Mouse (Mus musculus) hindbrain, postnatal 0 days (tissue): ENCODE measurements around the gene Odf2l. TPM values are rescaled to one million over a fixed set of nuclear protein-coding genes. Genes with fewer than 3 reads are reported as not detected.

ENCODE experiments used
- ATAC-seq: fragments of 200-750 bp; cut with Nextera tagmentation; 2 replicates; pipeline ENCODE4 v1.8.0; 2017; ENCODE audit warnings: mild to moderate bottlenecking, moderate TSS enrichment, moderate library complexity
- DNase-seq: peaks from one replicate; pipeline ENCODE4 v3.0.0-alpha.2; 2015; ENCODE audit warnings: low spot score
- H3K27ac ChIP-seq: fragments of 300-500 bp; sonication (generic); 2 replicates; pipeline ENCODE4 v1.5.1; 2014; ENCODE audit warnings: mild to moderate bottlenecking
- H3K27me3 ChIP-seq: fragments of 300-500 bp; sonication (generic); 2 replicates; pipeline ENCODE4 v1.6.1; 2014; ENCODE audit warnings: low read length, mixed read lengths; ENCODE audit not compliant: insufficient read depth
- H3K36me3 ChIP-seq: fragments of 300-500 bp; sonication (generic); 2 replicates; pipeline ENCODE4 v1.6.1; 2014; ENCODE audit warnings: low read length, mixed read lengths; ENCODE audit not compliant: insufficient read depth
- H3K4me1 ChIP-seq: fragments of 300-500 bp; sonication (generic); 2 replicates; pipeline ENCODE4 v1.6.1; 2014; ENCODE audit warnings: antibody characterized with exemption, low read length, mixed read lengths; ENCODE audit not compliant: insufficient read depth
- H3K4me2 ChIP-seq: fragments of 300-500 bp; sonication (generic); 2 replicates; pipeline ENCODE4 v1.6.1; 2014; ENCODE audit warnings: low read depth, mild to moderate bottlenecking, low read length, moderate library complexity, mixed read lengths
- H3K4me3 ChIP-seq: fragments of 300-500 bp; sonication (generic); 2 replicates; pipeline ENCODE4 v1.5.1; 2014; ENCODE audit warnings: low read length
- H3K9ac ChIP-seq: fragments of 300-500 bp; sonication (generic); replicated peaks from 2 replicates; pipeline ENCODE4 v1.6.1; 2014; ENCODE audit warnings: mild to moderate bottlenecking, low read length, moderate library complexity, mixed read lengths
- H3K9me3 ChIP-seq: fragments of 300-500 bp; sonication (generic); 2 replicates; pipeline ENCODE4 v1.6.1; 2016; ENCODE audit warnings: low read length, mixed read lengths
- CTCF ChIP-seq: IDR thresholded peaks from 2 replicates; pipeline ENCODE4 v1.5.1; 2016; ENCODE audit warnings: antibody characterized with exemption, control low read depth, low read depth
- WGBS: fragments of 180-500 bp; shearing (Covaris S2); extraction: QIAGEN DNeasy Blood & Tissue Kit; methylation state at CpG from one replicate; pipeline ENCODE4 v1.1.7; 2014; 5-methylcytosine and 5-hydroxymethylcytosine counted together
- polyA plus RNA-seq: library from polyadenylated mRNA; unstranded; fragments of >200 nt; fragmentation: Nextera tagmentation; extraction: Ambion mirVana; gene quantifications from 2 replicates; pipeline ENCODE4 v1.2.1, GENCODE M21; 2015
- total RNA-seq: library from RNA; depleted of rRNA; stranded (reverse); fragments of >200 nt; gene quantifications from 2 replicates; pipeline ENCODE4 v1.2.3, GENCODE M21; 2014

The Odf2l gene
- total and polyA plus RNA-seq, 2 experiments from 2014 or later, result 7.8 to 9.7 TPM

DNA sequence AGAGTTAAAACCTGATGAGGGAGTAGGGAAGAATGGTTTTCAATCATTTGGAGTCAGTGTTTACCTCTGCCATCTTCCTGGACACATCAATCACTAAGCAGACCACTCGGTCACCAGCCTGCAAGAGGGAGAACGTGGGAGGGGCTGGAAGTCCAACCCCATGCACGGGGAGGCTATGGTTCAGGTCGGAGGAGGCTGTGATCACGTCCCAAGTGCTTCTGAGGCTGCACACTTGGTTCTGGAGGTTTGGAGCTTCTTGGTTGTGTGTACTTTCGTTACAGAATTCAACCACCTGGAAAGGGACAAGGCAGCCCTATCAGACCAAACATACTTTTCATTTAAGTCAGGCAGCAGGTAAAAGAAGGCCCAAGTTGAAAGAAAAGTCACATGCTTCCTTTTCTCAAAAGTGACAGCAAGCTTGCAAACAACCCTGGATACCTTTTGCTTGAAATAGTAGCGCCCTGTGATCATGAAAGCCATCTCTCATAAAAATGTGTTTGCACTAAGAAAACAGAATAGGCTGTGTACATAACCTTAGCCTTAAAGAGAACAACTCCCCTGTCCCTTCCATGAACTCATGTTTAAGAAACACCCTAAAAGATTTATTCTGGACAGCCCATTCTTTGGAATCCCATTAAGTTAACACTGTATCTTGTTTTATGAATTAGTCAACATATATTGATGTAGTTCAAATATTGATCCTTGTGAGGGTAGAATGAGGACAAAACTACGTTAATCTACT lies 30.4 kb upstream of the Odf2l start:
- H3K27ac ChIP-seq, result no peak overlapping the region
- ATAC-seq, result no peak
- no peak for DNase-seq
- no peaks in the 10 kb centered on the region for H3K4me1 ChIP-seq
- no peaks in the 10 kb centered on the region for H3K27me3 ChIP-seq
- no peak for TF ChIP-seq CTCF
- no peaks in the 10 kb centered on the region for H3K36me3 ChIP-seq
- H3K4me3 ChIP-seq, result no peak overlapping the region
- no peak overlapping the region for H3K4me2 ChIP-seq
- H3K9ac ChIP-seq, result no peak overlapping the region
- 80% methylated on average over 8 of the region's 8 CpGs for WGBS
- H3K9me3 ChIP-seq, result no peaks in the 10 kb centered on the region

DNA sequence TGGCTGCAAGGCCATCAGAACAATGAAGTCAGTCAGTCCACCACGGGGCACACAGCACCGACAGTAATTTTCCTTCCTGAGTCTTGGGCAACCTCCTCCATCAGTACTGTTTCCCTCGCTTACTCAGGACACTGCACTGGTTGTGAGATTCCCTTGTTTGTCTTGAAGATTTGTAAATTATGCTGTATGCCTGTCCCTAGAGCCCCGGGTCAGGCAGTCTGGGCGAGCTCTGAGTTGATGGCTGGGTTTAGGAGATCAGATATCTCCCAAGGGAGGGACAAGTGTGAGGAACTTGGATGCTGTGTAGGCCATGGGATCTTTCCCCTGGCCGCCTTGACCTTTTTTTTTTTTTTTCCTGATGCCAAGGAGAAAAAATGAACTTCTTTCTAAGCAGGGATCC lies 19.1 kb upstream of the Odf2l start, which contains the start of gene Clca2:
Clca2 (minus strand) TSS at position 153 of the 400 bp plus-strand sequence.
- 76% methylated on average over 6 of the region's 6 CpGs for WGBS
- Histone ChIP-seq H3K27ac (no peak within 1 kb of the TSS), H3K9me3 (no peaks in the 10 kb centered on the region), H3K4me2 (no peak within 1 kb of the TSS), H3K36me3 (no peaks in the 10 kb centered on the region), H3K4me3 (no peak within 1 kb of the TSS), H3K4me1 (no peaks in the 10 kb centered on the region), H3K9ac (no peak within 1 kb of the TSS), H3K27me3 (no peaks in the 10 kb centered on the region)
- ATAC-seq, result no peak
- no peak for DNase-seq
- TF ChIP-seq CTCF, result no peak

DNA sequence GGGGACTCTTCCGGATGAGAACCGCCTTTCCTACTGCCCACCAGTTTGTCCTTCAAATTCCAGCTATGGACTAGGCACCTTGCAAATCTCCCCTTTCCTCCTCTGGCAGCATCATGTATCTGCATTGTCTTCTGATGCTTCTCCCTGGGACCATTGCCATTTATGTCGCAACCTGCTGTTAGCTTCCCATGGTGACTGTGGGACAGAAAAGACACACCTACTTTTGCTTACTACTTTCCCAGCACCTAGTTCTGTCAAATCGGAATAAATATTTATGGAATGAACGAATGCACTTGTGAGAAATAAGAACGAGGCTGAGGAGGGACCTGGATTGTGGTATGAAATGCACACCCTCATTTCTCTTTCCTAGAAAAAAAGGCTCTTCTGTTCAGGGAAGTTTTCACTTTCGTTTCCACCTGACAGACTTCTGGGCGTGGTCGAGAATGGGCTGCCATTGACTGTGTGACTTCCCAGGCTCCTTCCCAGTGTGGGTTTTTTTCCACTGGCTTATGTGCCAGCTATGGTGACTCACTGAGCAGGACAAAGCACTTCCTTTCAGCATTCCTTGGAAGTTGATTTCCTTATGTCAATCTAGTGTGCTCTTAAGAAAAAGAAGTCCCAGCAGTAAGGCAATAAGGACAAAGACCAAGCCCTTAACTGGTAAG lies 16.4 kb upstream of the Odf2l start:
- H3K4me3 ChIP-seq, result no peak overlapping the region
- no peak overlapping the region for H3K4me2 ChIP-seq
- H3K9me3 ChIP-seq, result no peaks in the 10 kb centered on the region
- DNase-seq (no peak), ATAC-seq (no peak)
- H3K9ac ChIP-seq, result no peak overlapping the region
- TF ChIP-seq CTCF, result no peak
- no peaks in the 10 kb centered on the region for H3K36me3 ChIP-seq
- WGBS, result 82% methylated on average over 9 of the region's 9 CpGs
- no peaks in the 10 kb centered on the region for H3K27me3 ChIP-seq
- no peak overlapping the region for H3K27ac ChIP-seq
- no peaks in the 10 kb centered on the region for H3K4me1 ChIP-seq

DNA sequence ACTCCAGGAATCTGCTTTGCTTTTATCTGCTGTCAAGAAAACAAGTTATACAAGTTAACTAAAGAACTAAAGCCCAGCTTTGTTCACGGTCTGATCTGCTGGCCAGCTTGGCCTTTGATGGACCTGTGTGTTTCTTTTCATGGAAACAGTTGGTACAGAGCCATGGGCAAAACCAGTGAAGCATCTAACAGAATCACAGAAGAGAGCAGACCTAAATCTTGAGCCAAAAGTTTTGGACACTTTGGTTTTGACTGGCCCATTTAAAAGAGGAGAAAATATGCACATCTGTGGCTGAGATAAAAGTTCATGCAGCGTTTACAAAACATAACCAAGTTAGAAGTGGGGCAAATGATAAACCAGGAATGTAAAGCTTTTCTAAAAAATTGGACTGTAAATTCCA lies 15.1 kb upstream of the Odf2l start:
- Histone ChIP-seq H3K4me3 (no peak overlapping the region), H3K9me3 (no peaks in the 10 kb centered on the region), H3K9ac (no peak overlapping the region), H3K27me3 (no peaks in the 10 kb centered on the region), H3K36me3 (no peaks in the 10 kb centered on the region), H3K4me1 (no peaks in the 10 kb centered on the region), H3K4me2 (no peak overlapping the region), H3K27ac (no peak overlapping the region)
- ATAC-seq (no peak), DNase-seq (no peak)
- 66% methylated on average over 2 of the region's 2 CpGs for WGBS
- TF ChIP-seq CTCF, result no peak

DNA sequence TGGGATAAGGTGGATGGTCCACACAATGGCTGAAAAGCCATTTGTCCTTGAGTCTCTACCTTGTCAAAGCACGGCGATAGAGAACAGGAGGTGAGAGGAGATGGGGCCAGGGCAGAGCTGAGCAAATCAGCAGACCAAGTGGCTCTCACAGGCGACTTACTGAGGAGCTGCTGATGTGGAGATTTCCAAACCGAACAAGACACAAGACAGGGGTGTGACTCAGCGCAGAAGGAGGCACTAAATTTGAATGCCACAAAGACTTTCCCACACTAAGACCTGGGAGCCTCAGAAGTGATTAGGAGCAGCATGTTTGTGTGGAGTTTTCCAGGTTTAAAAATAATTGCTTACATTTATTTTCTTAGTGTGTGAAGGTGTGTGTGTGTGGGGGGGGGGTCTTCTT lies 14.6 kb upstream of the Odf2l start:
- no peak overlapping the region for H3K9ac ChIP-seq
- no peaks in the 10 kb centered on the region for H3K9me3 ChIP-seq
- H3K4me1 ChIP-seq, result no peaks in the 10 kb centered on the region
- no peak for TF ChIP-seq CTCF
- 73% methylated on average over 5 of the region's 5 CpGs for WGBS
- no peak for DNase-seq
- no peak overlapping the region for H3K4me3 ChIP-seq
- H3K4me2 ChIP-seq, result no peak overlapping the region
- ATAC-seq, result no peak
- H3K36me3 ChIP-seq, result no peaks in the 10 kb centered on the region
- H3K27ac ChIP-seq, result no peak overlapping the region
- H3K27me3 ChIP-seq, result no peaks in the 10 kb centered on the region

DNA sequence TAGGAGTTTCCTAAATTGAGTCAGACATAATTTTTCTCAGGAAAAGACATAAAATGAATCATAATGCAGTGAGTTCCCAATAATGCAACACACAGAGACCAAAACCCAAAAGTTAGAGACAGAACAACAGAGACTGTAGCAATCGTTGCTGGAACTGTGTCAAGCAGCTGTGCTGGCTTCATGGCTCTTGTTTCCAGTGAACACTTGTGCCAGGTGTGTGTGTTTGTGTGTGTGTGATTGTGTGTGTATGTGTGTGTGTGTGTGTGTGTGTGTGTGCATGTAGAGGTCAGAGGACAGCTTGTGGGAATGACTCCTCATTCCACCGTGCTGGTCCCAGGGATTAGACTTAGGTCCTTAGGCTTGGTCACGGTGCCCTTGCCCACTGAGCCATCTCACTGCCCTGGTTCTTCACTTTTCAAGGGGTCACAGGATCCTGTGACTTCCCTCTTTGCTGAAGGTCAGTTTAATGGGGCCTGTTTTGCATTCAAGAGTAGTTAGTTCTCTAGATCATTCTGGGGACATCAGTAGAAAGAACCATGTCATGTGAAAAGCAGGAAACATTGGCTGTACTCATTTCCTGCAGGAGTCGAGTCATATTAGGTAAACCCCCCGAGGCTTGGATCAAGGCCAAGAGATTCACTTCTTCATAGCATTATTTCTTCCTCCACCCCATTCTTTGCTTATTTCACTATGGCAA lies 13.2 kb upstream of the Odf2l start:
- no peaks in the 10 kb centered on the region for H3K4me1 ChIP-seq
- WGBS, result 78% methylated on average over 5 of the region's 5 CpGs

More for the DNA sequence above, 13.2 kb upstream of the Odf2l start:
- H3K27me3 ChIP-seq, result no peaks in the 10 kb centered on the region
- no peak overlapping the region for H3K9ac ChIP-seq
- H3K27ac ChIP-seq, result no peak overlapping the region
- no peak overlapping the region for H3K4me3 ChIP-seq
- H3K9me3 ChIP-seq, result no peaks in the 10 kb centered on the region
- ATAC-seq, result no peak
- no peaks in the 10 kb centered on the region for H3K36me3 ChIP-seq
- DNase-seq, result no peak
- no peak for TF ChIP-seq CTCF
- H3K4me2 ChIP-seq, result no peak overlapping the region
